Mouse (Mus musculus) embryonic fibroblast, embryonic 13.5 days (primary cell): ENCODE results near the gene Gm884.

Source experiments
- CTCF ChIP-seq: IDR thresholded peaks from 2 replicates; pipeline ENCODE4 v1.5.1; 2011; ENCODE audit warnings: mild to moderate bottlenecking, control low read depth, low read length, moderate library complexity, borderline replicate concordance; ENCODE audit not compliant: insufficient read depth
- POLR2A ChIP-seq: IDR thresholded peaks from 2 replicates; pipeline ENCODE4 v1.6.1; 2011; ENCODE audit warnings: low read depth, mild to moderate bottlenecking, control low read depth, low read length, moderate library complexity

DNA sequence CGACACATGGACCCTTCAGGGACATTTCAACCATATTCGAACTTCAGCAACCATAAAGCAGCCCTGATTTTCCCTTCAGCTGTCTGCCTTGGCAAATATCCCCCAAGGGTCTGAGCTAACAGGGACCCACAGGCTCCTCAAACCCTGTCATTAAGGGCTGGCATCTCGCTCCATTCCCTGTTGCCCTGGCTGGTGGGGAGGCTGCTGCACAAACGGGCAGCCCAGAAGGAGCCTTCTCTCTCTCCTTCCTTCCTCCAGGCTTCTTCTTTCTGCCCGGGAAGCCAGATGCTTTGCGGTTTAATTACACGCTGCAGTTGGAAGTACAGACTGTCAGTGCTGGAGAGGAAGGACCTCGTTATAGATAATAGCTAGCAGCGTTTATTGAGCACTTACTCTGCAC lies 22.3 kb upstream of the Gm884 start:
- no peak for TF ChIP-seq POLR2A
- TF ChIP-seq CTCF = no peak
